Mouse (Mus musculus) kidney, postnatal 25 days (tissue): ENCODE results near the gene Dgke.
"Not testable (repeated sequence)": the region's sequence is repeated elsewhere in the genome, so short reads cannot be mapped to it uniquely, and the experiment has no call there.

Source experiments
- DNase-seq, 2 experiments: peaks; one replicate each; pipeline ENCODE4 v3.0.0; 2021; ENCODE audit warnings: mixed read lengths in 2 of 2

The Dgke gene

DNA sequence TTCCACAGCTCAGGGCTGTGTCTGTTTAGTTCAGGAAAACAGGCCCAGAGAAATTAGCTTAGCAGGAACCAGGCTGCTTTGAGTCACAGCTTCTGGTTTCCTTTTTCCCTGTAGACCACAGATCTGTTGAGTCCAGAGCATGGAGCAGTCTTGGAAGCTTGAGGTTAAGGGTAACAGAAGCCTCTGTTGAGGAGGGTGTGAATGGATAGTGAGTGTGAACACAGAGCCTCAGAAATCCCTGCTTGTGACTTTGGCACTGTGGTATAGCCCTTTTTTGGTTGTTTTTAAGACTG lies 66.2 kb downstream of the Dgke start:
- DNase-seq = no peak

DNA sequence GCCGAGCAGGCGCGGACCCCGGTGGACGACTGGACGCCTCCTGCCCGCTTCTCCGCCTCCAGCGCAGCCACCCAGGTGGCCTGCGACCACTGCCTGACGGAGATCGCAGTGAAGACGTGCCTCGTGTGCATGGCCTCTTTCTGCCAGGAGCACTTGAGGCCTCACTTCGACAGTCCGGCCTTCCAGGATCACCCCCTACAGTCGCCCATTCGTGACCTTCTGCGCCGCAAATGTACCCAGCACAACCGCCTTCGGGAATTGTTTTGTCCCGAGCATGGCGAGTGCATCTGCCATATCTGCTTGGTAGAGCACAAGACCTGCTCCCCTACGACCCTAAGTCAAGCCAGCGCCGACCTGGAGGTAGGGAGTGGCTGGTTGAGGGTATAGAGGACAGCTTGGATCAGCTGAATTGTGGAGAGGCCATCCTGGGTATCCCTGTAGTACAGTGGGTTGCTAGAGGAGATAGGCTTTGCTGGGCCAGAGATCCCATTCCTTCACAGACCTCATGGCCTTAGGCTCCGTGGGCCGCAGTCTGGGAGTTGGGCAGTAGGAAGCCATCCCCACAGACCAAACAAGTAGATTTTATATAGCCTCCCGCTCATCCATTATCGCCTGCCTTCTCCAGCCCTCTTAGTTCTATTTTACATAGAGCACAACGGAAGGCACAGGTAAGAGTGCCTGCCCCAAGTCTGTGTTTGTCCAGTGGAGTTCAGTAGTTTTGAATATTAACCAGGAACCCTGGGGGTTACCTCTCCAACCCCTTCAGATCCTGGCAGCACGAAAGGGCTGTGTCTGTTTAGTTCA lies 66.7 kb downstream of the Dgke start:
- DNase-seq = peak in 1 of 2 experiments; percentile 20

DNA sequence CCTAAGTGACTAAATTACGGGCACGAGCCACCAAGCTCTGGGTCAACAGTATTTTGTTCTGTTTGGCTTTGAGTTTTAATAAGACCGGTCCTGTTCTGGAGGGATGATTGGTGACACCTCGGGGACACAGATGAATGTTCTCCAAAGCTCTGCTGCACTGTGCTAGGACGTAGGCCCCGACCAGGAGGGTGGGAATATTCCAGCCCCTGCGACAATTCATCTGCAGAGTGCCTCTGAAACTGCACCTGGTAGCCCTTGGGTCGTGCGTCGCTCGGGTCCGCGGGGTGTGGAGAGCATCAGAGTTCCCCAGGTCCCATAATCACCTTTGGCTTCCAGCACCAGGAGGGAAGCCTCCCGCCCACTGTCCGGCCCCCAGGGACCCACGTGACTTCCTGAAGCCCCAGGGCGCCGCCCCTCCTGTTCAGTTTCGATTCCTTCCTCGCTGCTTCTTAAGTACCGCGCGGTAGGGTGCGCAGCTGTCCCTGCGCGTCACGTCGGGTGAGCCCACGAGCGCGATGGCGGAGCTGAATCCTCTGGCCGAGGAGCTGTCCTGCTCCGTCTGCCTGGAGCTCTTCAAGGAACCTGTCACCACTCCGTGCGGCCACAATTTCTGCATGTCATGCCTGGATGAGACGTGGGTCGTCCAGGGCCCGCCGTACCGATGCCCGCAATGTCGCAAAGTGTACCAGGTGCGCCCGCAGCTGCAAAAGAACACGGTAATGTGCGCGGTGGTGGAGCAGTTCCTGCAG lies 67.5 kb downstream of the Dgke start, which contains the start of gene Trim25:
TSS of gene Trim25 (plus strand) at position 403 of the 749 bp plus-strand sequence.
- peak; percentile 98 for DNase-seq

DNA sequence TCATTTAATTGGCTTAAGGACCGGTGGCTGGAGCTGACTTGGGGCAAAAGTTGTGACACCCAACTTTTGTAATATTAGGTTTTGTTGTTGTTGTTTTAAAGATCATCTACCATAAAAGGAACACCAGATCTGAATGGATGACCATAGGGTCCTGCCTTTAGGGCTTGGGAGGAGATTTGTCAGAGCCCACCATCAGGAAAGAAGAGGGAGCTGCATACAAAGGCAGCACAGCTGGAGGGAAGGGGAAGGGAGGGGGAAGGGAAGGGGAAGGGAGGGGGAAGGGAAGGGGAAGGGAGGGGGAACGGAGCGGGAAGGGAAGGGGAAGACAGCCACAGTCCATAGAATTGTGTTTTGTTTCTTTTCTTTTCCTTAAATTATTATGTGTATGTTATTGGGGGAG lies 68.2 kb downstream of the Dgke start:
- no peak for DNase-seq

DNA sequence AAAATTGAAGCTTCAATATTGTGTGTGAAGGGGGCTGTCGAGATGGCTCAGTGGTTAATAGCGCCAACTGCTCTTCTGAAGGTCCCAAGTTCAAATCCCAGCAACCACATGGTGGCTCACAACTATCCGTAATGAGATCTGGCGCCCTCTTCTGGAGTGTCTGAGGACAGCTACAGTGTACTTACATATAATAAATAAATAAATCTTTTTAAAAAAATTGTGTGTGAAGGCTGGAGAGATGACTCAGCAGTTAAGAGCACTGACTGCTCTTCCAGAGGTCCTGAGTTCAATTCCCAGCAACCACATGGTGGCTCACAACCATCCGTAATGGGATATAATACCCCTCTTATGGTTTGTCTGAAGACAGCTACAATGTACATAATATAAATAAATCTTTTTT lies 69.3 kb downstream of the Dgke start:
- DNase-seq = not testable (repeated sequence)

DNA sequence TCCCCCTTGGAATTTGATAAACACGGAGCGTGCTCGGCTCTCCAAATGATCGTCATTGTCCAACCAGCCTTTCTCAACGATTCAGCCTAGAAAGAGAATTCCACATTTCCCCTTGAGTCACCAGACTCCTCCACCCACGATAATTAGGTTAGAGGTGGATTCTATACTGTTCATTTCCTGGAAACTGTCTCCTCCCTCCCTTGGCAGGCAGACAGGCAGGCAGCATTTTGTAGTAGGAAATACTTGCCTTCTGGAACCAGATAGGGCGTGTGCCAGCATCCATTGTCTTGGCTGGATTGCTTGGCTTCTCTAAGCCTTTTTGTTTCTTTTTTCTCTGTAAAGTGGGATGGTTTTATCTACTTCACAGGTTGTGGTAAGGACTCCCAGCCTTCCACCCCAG lies 70.2 kb downstream of the Dgke start:
- peak; percentile 44 to 61 for DNase-seq

DNA sequence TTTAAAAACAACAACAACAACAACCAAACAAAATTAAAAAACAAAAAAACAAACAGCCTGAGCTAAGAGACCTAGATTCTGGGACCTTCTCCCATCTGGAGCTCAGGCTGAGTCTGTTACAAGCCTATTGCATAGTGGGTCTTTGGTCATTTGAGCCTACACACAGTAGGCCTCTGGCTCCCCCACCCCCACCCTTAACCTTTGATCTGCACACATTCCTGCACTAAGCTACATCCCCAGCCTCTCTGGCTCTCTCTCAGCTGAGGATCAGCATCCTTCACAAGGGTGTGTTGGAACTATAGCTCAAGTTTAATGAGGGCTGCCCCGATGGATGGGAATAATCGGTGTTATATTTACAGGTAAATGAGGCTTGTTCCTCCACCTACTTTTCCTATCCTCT lies 71.0 kb downstream of the Dgke start:
- no peak for DNase-seq

DNA sequence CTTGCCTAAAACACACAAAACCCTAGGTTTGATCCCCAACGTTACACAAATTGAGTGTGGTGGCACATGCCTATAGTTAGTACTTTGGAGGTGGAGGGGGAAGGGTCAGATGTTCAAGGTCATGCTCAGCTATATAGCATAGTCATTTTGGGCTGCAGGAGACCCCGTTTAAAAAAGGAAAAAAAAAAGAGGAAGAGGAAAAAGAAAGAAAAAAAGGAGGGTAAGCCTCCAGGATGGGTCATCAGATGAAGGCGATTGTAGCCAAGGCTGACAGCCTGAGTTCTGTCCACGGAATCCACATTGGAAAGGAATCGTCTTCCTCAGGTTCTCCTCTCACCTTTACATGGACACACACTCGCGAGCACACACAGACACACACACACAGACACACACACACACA lies 72.2 kb downstream of the Dgke start:
- DNase-seq = no peak

DNA sequence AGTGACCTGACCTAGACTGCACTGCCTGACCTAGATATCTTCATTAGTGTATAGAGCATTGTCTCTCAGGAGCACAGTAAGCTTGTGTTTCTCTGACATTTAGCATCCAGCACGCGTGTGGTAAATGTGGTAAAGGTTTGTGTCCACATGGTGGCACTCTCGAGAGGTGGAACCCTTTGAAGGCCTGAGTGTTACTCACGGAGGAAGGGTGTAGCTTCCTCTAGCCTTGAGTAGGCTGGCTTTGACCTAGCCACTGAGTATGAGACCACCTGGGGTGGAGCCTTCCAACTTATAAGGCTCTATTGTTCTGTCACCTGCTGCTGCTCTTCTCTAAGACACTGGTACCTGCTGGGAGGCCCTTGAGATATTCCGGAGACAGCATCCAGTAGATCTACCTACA lies 73.0 kb downstream of the Dgke start:
- peak; percentile 78 to 84 for DNase-seq

DNA sequence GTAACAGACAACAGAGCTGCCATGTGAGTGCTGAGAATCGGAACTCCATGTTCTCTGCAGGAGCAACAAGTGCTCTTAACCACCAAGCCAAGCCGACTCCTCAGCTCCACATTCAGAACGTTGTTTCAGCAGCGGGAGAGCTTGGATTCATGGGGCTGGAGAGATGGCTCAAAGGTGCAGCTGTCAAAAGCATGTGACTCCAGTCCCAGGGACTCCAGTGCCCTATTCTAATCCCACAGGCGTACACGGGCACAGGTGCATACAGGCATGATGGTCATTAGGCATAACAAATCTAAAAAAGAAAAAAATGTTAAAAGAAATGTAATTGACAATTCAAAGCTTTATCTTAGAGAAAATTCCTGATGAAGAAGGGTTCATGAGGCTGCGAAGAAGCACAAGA lies 73.5 kb downstream of the Dgke start:
- DNase-seq = no peak

DNA sequence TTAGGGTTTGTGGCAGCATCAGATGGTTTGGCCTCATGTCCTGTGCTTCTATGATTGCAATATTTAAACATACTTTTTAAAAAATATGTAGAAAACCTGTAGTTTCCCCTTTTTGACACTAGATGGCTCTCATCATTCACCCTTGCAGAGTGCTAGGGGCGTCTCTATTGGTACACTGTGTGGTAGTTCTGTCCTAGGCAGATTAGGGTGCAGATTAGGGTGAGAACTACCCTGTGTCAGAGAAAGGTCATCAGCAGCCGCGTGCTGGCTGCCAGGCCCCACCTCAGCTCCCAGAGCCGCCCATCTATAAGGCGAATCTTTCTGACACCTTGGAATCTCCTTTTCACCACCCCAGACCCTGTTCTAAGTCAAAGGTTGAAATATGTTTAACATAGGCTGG lies 77.1 kb downstream of the Dgke start:
- DNase-seq = peak in 1 of 2 experiments; percentile 16

DNA sequence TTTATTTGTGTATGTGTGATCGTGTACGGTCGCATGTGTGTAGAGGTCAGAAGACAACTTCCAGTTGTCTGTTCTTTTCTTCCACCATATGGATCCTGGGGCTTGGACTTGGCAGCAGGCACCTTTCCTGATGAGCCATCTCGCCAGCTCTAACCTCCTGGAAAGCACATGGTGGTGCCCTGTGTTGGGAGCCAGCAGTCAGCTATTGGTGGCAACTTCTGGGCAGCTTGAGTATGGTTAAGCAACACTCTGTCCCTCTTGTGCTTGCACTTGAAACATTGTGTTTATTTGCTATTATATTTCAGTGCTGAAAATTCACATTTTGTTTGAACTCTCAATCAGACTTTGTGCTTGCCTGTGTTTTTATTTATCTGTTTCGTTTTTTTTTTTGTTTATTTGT lies 77.7 kb downstream of the Dgke start:
- DNase-seq = peak in 1 of 2 experiments; percentile 25

DNA sequence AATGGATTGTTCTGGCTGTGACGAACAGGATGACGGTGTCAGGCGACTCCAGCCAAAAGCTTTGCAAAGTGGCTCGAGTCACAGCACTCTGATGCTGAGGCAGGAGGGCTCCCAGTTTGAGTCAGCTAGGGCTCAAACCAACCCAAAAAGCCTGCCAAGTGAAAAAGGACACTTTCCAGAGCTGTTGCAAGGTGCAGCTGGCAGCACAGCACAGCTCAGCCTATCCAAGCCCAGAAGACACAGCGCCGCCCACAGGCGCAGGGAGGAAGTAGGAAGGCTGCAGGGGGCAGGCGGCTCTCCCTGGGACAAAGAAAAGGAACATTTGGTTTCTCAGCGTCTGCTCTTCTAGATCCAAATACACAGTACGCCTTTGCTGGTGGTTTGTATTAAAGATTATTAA lies 80.0 kb downstream of the Dgke start:
- peak in 1 of 2 experiments; percentile 22 for DNase-seq
